Mouse (Mus musculus): ENCODE data around the gene Fmo5. TPM values are rescaled to one million over a fixed set of nuclear protein-coding genes. Genes with fewer than 3 reads are reported as not detected.

Fmo5 gene
- polyA plus RNA-seq, 1 experiment from 2014 or later = 1.2 TPM

GRCm38 (mm10) chr3:97631258-97631860 lies 2.8 kb downstream of the Fmo5 start:
- Histone ChIP-seq H3K4me1 (ENCODE audit: insufficient read depth) (no peaks in the 10 kb centered on the region), H3K36me3 (ENCODE audit: insufficient read depth) (no peaks in the 10 kb centered on the region), H3K27ac (ENCODE audit: low read depth) (no peak overlapping the region), H3K4me2 (no peak overlapping the region), H3K27me3 (ENCODE audit: insufficient read depth, low read length) (no peaks in the 10 kb centered on the region), H3K4me3 (ENCODE audit: low read depth, low read length) (no peak overlapping the region), H3K9me3 (ENCODE audit: low read depth, low read length) (no peaks in the 10 kb centered on the region), H3K9ac (no peak overlapping the region)
- no peak for TF ChIP-seq CTCF (IDR thresholded peaks at IDR 0.05; ENCODE audit: low read depth)
- DNase-seq (no peak), ATAC-seq (ENCODE audit: insufficient read depth) (no peak)
- WGBS = 76% methylated on average over 8 of the region's 8 CpGs

DNA sequence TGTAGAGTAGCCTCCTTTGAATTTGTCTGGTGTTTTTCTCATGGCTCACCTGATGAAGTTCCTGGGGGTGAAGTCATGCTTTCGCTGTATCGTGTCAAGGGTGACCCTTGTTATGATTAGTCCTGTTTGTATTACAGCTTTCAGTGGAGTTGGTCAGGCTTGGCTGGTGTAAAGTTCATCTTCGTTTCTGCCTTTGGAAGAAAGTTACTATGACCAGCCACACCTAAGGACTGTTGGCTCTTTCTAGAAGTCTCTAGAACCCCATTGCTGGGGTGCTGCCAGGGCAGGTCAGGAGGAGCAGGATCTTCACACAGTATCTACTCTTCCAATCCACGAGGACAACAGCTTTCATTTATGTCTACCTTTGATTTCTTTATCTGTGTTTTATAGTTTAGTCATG lies 4.9 kb downstream of the Fmo5 start:
- DNase-seq = no peak
- no peak for TF ChIP-seq CTCF (IDR thresholded peaks at IDR 0.05; ENCODE audit: low read depth)
- Histone ChIP-seq H3K27ac (ENCODE audit: low read depth) (no peak overlapping the region), H3K4me2 (no peak overlapping the region), H3K4me3 (ENCODE audit: low read depth, low read length) (no peak overlapping the region), H3K27me3 (ENCODE audit: insufficient read depth, low read length) (no peaks in the 10 kb centered on the region), H3K9me3 (ENCODE audit: low read depth, low read length) (no peaks in the 10 kb centered on the region), H3K9ac (no peak overlapping the region), H3K4me1 (ENCODE audit: insufficient read depth) (no peaks in the 10 kb centered on the region), H3K36me3 (ENCODE audit: insufficient read depth) (no peaks in the 10 kb centered on the region)
- 68% methylated on average over 4 of the region's 4 CpGs for WGBS
- ATAC-seq (ENCODE audit: insufficient read depth) = no peak

GRCm38 (mm10) chr3:97634288-97634761 lies 5.7 kb downstream of the Fmo5 start:
- no peaks in the 10 kb centered on the region for H3K36me3 ChIP-seq (ENCODE audit: insufficient read depth)
- WGBS = 45% methylated on average over 3 of the region's 3 CpGs
- H3K27me3 ChIP-seq (ENCODE audit: insufficient read depth, low read length) = no peaks in the 10 kb centered on the region
- H3K9me3 ChIP-seq (ENCODE audit: low read depth, low read length) = no peaks in the 10 kb centered on the region
- TF ChIP-seq CTCF (IDR thresholded peaks at IDR 0.05; ENCODE audit: low read depth) = peak; percentile 10; the same call in 1 of the 2 replicates
- H3K27ac ChIP-seq (ENCODE audit: low read depth) = no peak overlapping the region
- H3K9ac ChIP-seq = no peak overlapping the region
- ATAC-seq (ENCODE audit: insufficient read depth) (peak; percentile 73), DNase-seq (peak; percentile 82)
- no peak overlapping the region for H3K4me3 ChIP-seq (ENCODE audit: low read depth, low read length)
- H3K4me1 ChIP-seq (ENCODE audit: insufficient read depth) = no peaks in the 10 kb centered on the region
- H3K4me2 ChIP-seq = no peak overlapping the region

DNA sequence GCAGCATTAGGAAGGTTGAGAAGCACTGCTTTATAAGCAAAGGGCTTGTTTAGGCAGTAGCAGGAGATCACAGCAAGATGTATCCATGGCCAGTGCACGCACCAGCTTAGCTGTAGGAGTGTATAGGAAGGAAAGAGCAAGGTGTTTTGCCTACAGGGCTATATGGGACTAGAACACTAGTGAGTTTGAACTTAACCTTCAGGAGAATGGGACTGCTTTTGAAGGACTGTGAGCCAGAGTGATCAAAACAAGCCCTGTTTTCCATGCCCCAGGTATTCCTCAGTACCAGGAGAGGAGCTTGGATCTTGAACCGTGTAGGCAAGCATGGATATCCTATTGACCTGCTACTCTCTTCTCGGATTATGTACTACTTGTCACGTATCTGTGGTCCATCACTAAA lies 12.8 kb downstream of the Fmo5 start:
- 86% methylated on average over 4 of the region's 4 CpGs for WGBS
- DNase-seq = no peak

DNA sequence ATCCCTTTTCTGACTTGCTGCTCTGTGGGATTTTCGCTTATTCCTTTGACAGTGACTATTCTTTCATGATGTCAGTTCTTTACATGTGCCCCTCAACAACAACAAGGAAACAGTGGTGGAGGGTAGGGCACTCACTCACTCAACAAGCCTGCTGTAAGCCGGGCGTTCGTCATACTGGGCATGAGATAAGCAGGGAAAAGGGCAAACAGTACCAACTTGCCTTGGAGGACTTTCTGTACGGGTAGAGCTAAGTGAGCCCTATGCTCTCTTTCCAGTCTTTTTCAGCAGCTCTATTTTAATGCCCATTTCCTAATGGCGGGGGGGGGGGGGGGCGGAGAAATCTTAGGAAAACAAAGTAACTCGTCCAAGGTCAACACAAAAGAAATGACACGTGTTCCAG lies 13.4 kb downstream of the Fmo5 start:
- Histone ChIP-seq H3K36me3 (ENCODE audit: insufficient read depth) (no peaks in the 10 kb centered on the region), H3K4me2 (no peak overlapping the region), H3K4me1 (ENCODE audit: insufficient read depth) (no peaks in the 10 kb centered on the region), H3K9ac (no peak overlapping the region), H3K27ac (ENCODE audit: low read depth) (no peak overlapping the region), H3K4me3 (ENCODE audit: low read depth, low read length) (no peak overlapping the region), H3K27me3 (ENCODE audit: insufficient read depth, low read length) (no peaks in the 10 kb centered on the region), H3K9me3 (ENCODE audit: low read depth, low read length) (no peaks in the 10 kb centered on the region)
- ATAC-seq (ENCODE audit: insufficient read depth) (no peak), DNase-seq (no peak)
- WGBS = 85% methylated on average over 9 of the region's 9 CpGs
- TF ChIP-seq CTCF (IDR thresholded peaks at IDR 0.05; ENCODE audit: low read depth) = no peak

More for the DNA sequence above, 12.8 kb downstream of the Fmo5 start:
- H3K4me1 ChIP-seq (ENCODE audit: insufficient read depth) = no peaks in the 10 kb centered on the region
- TF ChIP-seq CTCF (IDR thresholded peaks at IDR 0.05; ENCODE audit: low read depth) = no peak
- no peaks in the 10 kb centered on the region for H3K9me3 ChIP-seq (ENCODE audit: low read depth, low read length)
- ATAC-seq (ENCODE audit: insufficient read depth) = no peak
- H3K27me3 ChIP-seq (ENCODE audit: insufficient read depth, low read length) = no peaks in the 10 kb centered on the region
- no peak overlapping the region for H3K9ac ChIP-seq
- no peak overlapping the region for H3K27ac ChIP-seq (ENCODE audit: low read depth)
- H3K4me2 ChIP-seq = no peak overlapping the region
- H3K36me3 ChIP-seq (ENCODE audit: insufficient read depth) = no peaks in the 10 kb centered on the region
- H3K4me3 ChIP-seq (ENCODE audit: low read depth, low read length) = no peak overlapping the region

DNA sequence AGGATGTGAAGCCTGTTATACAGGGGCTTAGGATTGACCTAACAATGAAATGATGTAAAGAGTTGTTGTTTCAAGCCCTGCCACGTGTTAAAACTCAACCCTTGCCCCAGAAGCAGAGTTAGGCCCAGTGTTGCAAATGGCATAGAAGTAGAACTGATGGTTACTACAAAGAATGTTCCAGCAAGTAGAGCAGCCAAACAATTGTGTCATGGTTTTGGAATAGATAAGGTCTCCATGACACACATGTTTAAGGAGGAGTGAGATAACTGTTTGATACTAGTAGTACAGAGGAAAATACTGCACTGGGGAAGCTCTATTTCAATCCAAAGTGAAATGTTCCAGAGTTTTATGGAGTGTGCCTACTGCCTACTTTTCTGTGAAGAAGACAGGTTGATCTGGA lies 19.9 kb downstream of the Fmo5 start:
- DNase-seq = no peak

DNA sequence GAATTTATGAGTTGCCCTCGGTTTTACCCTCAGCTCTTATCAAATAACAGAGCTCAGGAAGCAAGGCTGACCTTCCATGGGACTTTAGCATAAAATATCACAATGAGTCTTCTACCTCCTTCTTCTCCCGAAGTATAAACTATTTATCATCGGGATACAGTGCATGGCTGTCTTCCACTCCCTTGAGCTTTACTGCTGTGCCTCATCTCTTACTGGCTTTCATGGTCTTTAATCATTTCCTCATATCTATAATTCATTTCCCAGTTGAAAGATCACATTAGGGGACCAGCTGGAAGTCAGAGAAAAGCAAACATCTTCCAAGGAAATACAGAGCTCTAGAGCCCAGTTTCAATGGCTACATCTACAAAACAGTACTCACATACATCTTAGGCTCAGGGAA lies 20.4 kb downstream of the Fmo5 start:
- Histone ChIP-seq H3K9me3 (ENCODE audit: low read depth, low read length) (no peaks in the 10 kb centered on the region), H3K4me3 (ENCODE audit: low read depth, low read length) (no peak overlapping the region), H3K27me3 (ENCODE audit: insufficient read depth, low read length) (no peaks in the 10 kb centered on the region), H3K4me1 (ENCODE audit: insufficient read depth) (no peaks in the 10 kb centered on the region), H3K4me2 (no peak overlapping the region), H3K27ac (ENCODE audit: low read depth) (no peak overlapping the region), H3K36me3 (ENCODE audit: insufficient read depth) (no peaks in the 10 kb centered on the region), H3K9ac (no peak overlapping the region)
- no peak for ATAC-seq (ENCODE audit: insufficient read depth)
- WGBS = 69% methylated on average over 3 of the region's 3 CpGs
- no peak for DNase-seq
- TF ChIP-seq CTCF (IDR thresholded peaks at IDR 0.05; ENCODE audit: low read depth) = no peak

More for the DNA sequence above, 19.9 kb downstream of the Fmo5 start:
- Histone ChIP-seq H3K4me3 (ENCODE audit: low read depth, low read length) (no peak overlapping the region), H3K4me2 (no peak overlapping the region), H3K27me3 (ENCODE audit: insufficient read depth, low read length) (no peaks in the 10 kb centered on the region), H3K36me3 (ENCODE audit: insufficient read depth) (no peaks in the 10 kb centered on the region), H3K9ac (no peak overlapping the region), H3K27ac (ENCODE audit: low read depth) (no peak overlapping the region), H3K9me3 (ENCODE audit: low read depth, low read length) (no peaks in the 10 kb centered on the region), H3K4me1 (ENCODE audit: insufficient read depth) (no peaks in the 10 kb centered on the region)
- 40% methylated on average over 1 of the region's 1 CpGs for WGBS
- no peak for ATAC-seq (ENCODE audit: insufficient read depth)
- TF ChIP-seq CTCF (IDR thresholded peaks at IDR 0.05; ENCODE audit: low read depth) = no peak
